Mouse (Mus musculus): Measurements from ENCODE around the gene Rpa3. TPM values are rescaled to one million over a fixed set of nuclear protein-coding genes. Genes with fewer than 3 reads are reported as not detected.

The Rpa3 gene
- total RNA-seq (2014; rRNA removed) (20.8 and 23.0 TPM in 2 replicates), polyA plus RNA-seq (2015; fragmentation: Nextera tagmentation; extraction: Ambion mirVana) (22.3 and 27.6 TPM in 2 replicates)

- H3K4me1 ChIP-seq (ENCODE audit: insufficient read depth, low read length): peaks cover 9% of the 10 kb centered on the region; the same call in 1 of the 2 replicates
- H3K27me3 ChIP-seq (ENCODE audit: insufficient read depth, low read length): no peaks in the 10 kb centered on the region
- DNase-seq (ENCODE audit: low spot score): peak; percentile 99
- H3K4me2 ChIP-seq (ENCODE audit: low read depth, low read length, poor library complexity, severe bottlenecking): peak within 1 kb of the TSS; percentile 71
- peak within 1 kb of the TSS; percentile 84 for H3K4me3 ChIP-seq (ENCODE audit: low read depth, low read length)
- no peak for TF ChIP-seq CTCF (IDR thresholded peaks at IDR 0.05)
- H3K9me3 ChIP-seq (ENCODE audit: low read length): no peaks in the 10 kb centered on the region
- H3K36me3 ChIP-seq (ENCODE audit: insufficient read depth, low read length): no peaks in the 10 kb centered on the region
- WGBS: under 1% methylated on average over 63 of the region's 64 CpGs
- peak within 1 kb of the TSS; percentile 92 for H3K27ac ChIP-seq (ENCODE audit: low read depth, low read length)
- ATAC-seq (ENCODE audit: low FRiP score): peak; percentile 100
- peak within 1 kb of the TSS; percentile 84 for H3K9ac ChIP-seq (replicated peaks; ENCODE audit: low read length, poor library complexity, severe bottlenecking)
These were observed at the start of gene Rpa3, which contains the start of the genes Umad1 and Gm45062 for GRCm38 (mm10) chr6:8259004-8259666. TSS of gene Rpa3 (minus strand) at chr6:8259173. TSS of gene Umad1 (plus strand) at chr6:8259288. TSS of gene Gm45062 (plus strand) at chr6:8259450.

- no peak for TF ChIP-seq CTCF (IDR thresholded peaks at IDR 0.05)
- Histone ChIP-seq H3K27ac (ENCODE audit: low read depth, low read length) (no peak overlapping the region), H3K9me3 (ENCODE audit: low read length) (no peaks in the 10 kb centered on the region), H3K36me3 (ENCODE audit: insufficient read depth, low read length) (no peaks in the 10 kb centered on the region), H3K4me3 (ENCODE audit: low read depth, low read length) (no peak overlapping the region), H3K9ac (replicated peaks; ENCODE audit: low read length, poor library complexity, severe bottlenecking) (no peak overlapping the region), H3K4me2 (ENCODE audit: low read depth, low read length, poor library complexity, severe bottlenecking) (no peak overlapping the region), H3K27me3 (ENCODE audit: insufficient read depth, low read length) (no peaks in the 10 kb centered on the region), H3K4me1 (ENCODE audit: insufficient read depth, low read length) (no peaks in the 10 kb centered on the region)
- WGBS: 80% methylated on average over 6 of the region's 6 CpGs
- no peak for ATAC-seq (ENCODE audit: low FRiP score)
- DNase-seq (ENCODE audit: low spot score): peak; percentile 42
These were observed 49.2 kb upstream of the Rpa3 start for GRCm38 (mm10) chr6:8307878-8308775.

GRCm38 (mm10) chr6:8299066-8299863, 40.3 kb upstream of the Rpa3 start:
- Histone ChIP-seq H3K36me3 (ENCODE audit: insufficient read depth, low read length) (no peaks in the 10 kb centered on the region), H3K4me1 (ENCODE audit: insufficient read depth, low read length) (no peaks in the 10 kb centered on the region), H3K27ac (ENCODE audit: low read depth, low read length) (no peak overlapping the region), H3K4me3 (ENCODE audit: low read depth, low read length) (no peak overlapping the region), H3K9me3 (ENCODE audit: low read length) (no peaks in the 10 kb centered on the region), H3K27me3 (ENCODE audit: insufficient read depth, low read length) (no peaks in the 10 kb centered on the region), H3K4me2 (ENCODE audit: low read depth, low read length, poor library complexity, severe bottlenecking) (no peak overlapping the region), H3K9ac (replicated peaks; ENCODE audit: low read length, poor library complexity, severe bottlenecking) (no peak overlapping the region)
- WGBS: 69% methylated on average over 6 of the region's 6 CpGs
- ATAC-seq (ENCODE audit: low FRiP score) (no peak), DNase-seq (ENCODE audit: low spot score) (no peak)
- TF ChIP-seq CTCF (IDR thresholded peaks at IDR 0.05): no peak

- ATAC-seq (ENCODE audit: low FRiP score): no peak
- 66% methylated on average over 4 of the region's 4 CpGs for WGBS
- no peaks in the 10 kb centered on the region for H3K27me3 ChIP-seq (ENCODE audit: insufficient read depth, low read length)
- no peaks in the 10 kb centered on the region for H3K4me1 ChIP-seq (ENCODE audit: insufficient read depth, low read length)
- no peak overlapping the region for H3K9ac ChIP-seq (replicated peaks; ENCODE audit: low read length, poor library complexity, severe bottlenecking)
- no peak overlapping the region for H3K27ac ChIP-seq (ENCODE audit: low read depth, low read length)
- no peaks in the 10 kb centered on the region for H3K36me3 ChIP-seq (ENCODE audit: insufficient read depth, low read length)
- H3K9me3 ChIP-seq (ENCODE audit: low read length): no peaks in the 10 kb centered on the region
- no peak overlapping the region for H3K4me2 ChIP-seq (ENCODE audit: low read depth, low read length, poor library complexity, severe bottlenecking)
- TF ChIP-seq CTCF (IDR thresholded peaks at IDR 0.05): no peak
- DNase-seq (ENCODE audit: low spot score): no peak
- H3K4me3 ChIP-seq (ENCODE audit: low read depth, low read length): no peak overlapping the region
These were observed 35.2 kb upstream of the Rpa3 start for GRCm38 (mm10) chr6:8294048-8294784.
